Mouse (Mus musculus) cerebellum, adult 18-20 months (tissue): ENCODE measurements around the gene Med12l.
A peak's percentile ranks its signal among the peaks of the same experiment; 100 is the strongest.

Experiments
- DNase-seq, 2 experiments: peaks; one replicate each; pipeline ENCODE4 v3.0.0; 2021

Gene Med12l

DNA sequence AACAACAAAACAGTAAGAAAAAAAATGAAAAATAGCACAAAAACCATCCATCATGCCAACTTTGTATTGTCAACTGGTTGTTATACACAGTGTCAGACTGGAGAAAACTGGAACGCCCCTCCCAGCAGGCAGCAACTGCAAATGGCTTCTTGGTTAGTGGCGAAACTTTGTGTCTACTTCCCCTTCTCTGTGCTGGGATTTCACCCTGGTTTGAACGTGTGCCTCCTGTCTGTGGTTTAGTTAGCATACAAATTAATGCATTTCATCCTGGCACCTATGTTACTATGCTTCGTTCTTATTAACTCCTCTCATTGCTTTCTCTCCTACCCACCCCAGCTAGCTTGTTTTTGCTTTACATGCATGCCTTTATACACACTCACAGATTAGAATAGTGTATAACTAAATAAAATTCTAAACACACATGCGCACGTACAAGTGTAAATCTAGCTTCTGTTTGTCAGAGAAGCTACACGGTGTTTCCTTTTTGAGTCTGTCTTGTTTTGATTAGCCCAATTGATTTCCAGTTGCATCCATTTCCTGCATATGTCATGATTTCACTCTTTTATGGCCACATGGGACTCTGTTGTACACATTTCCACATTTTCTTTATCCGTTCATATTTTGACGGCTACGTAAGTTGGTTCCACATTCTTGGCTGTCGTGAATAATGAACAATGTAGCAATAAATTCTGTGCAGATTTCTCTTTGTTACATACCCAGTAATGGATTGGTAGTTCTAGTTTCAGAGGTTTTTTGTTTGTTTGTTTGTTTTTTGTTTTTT lies 336.2 kb downstream of the Med12l start:
- no peak for DNase-seq

- DNase-seq: peak; percentile 39 to 40
Measured at GRCm38 (mm10) chr3:59343026-59343425, 337.4 kb downstream of the Med12l start.

DNA sequence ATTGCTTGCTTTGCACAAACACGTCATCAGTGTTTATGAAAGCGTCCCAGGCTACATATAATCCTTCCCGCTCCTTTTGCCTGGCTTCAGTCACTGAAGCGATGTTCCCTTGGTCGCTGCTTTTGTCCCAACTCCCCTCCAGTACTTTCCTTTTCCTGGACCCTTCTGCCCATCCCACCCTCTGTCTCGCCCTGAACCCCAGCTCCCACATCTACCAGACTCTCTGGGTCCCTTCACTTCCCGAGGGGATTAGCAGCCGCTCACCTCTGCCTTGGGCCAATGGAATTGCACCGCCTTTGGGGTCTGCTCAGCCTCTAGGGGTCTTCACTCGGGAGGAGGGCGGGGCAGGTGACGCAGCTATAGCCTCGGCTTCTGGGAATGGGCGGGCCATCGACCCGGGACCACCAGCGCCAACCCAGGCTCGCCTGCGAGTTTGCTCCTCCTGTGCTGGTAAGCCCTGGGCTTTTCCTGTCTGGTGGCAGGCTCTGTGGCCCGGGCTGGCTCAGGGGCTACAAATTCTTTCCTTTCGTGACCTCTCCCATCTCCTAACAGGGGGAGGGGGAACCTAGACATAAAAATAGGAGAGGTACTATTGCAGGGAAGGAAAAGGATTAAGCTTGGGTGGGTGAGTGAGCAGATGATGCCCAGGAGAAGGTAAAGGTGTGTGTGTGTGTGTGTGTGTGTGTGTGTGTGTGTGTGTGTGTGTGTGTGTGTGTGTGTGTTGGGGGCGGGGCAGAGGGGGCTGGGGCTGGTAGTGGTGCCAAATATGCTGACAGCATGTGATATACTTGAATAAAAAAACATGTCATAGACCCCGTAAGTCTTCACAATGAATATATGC lies 338.7 kb downstream of the Med12l start, which contains the start of gene Igsf10:
Gene Igsf10 (minus strand): TSS at position 330 of the 841 bp plus-strand sequence.
- DNase-seq: peak; percentile 19 to 26

- no peak for DNase-seq
Measured at GRCm38 (mm10) chr3:59351768-59352167, 346.1 kb downstream of the Med12l start.

- no peak for DNase-seq
Measured at GRCm38 (mm10) chr3:59354156-59354555, 348.5 kb downstream of the Med12l start.

GRCm38 (mm10) chr3:59360102-59360501 lies 354.5 kb downstream of the Med12l start:
- DNase-seq: no peak

- no peak for DNase-seq
Measured at GRCm38 (mm10) chr3:59361895-59362294, 356.3 kb downstream of the Med12l start.
